Mouse (Mus musculus) mouse embryonic stem cell (cell line): Measurements from ENCODE around the gene Btbd16.

ENCODE experiments used
- in situ Hi-C, 2 experiments: fragments of 300-500 bp; cut with MboI; formaldehyde crosslinking; loops; 1 replicate in 1 of 2; 3 replicates in 1 of 2; pipeline ENCODE4 v1.14.3; 2019 to 2020; ENCODE audit warnings: low sequenced_read_pairs in 2 of 2, low pct_unique_long_range_greater_than_20kb in 1 of 2, mixed read lengths in 1 of 2; ENCODE audit not compliant: unreplicated experiment in 1 of 2

The Btbd16 gene

GRCm38 (mm10) chr7:130764160-130764559 lies 9.7 kb upstream of the Btbd16 start:
- in situ Hi-C loops, result no loop called here

- in situ Hi-C loops, result no loop called here
These were observed 7.3 kb upstream of the Btbd16 start for GRCm38 (mm10) chr7:130766411-130767170.

GRCm38 (mm10) chr7:130768151-130768550 lies 5.7 kb upstream of the Btbd16 start:
- in situ Hi-C loops, result no loop called here

GRCm38 (mm10) chr7:130770707-130771106 lies 3.2 kb upstream of the Btbd16 start:
- in situ Hi-C loops, result loop anchor here (10.0 kb wide), 1 partner anchor 144 kb away; no protein-coding TSS in a partner anchor

GRCm38 (mm10) chr7:130773171-130773830 lies 568 bp upstream of the Btbd16 start:
- in situ Hi-C loops, result loop anchor here (10.0 kb wide), 1 partner anchor 142 kb away; no protein-coding TSS in a partner anchor

- in situ Hi-C loops, result loop anchor here in 1 of 2 experiments (25.0 kb wide), 1 partner anchor 281 kb away; no protein-coding TSS in a partner anchor
These were observed 7.1 kb downstream of the Btbd16 start for GRCm38 (mm10) chr7:130780866-130781419.

GRCm38 (mm10) chr7:130782501-130783050 lies 8.7 kb downstream of the Btbd16 start:
- in situ Hi-C loops, result loop anchor here in 1 of 2 experiments (25.0 kb wide), 1 partner anchor 280 kb away; no protein-coding TSS in a partner anchor

GRCm38 (mm10) chr7:130785923-130786575 lies 12.2 kb downstream of the Btbd16 start:
- in situ Hi-C loops, result loop anchor here in 1 of 2 experiments (25.0 kb wide), 1 partner anchor 276 kb away; no protein-coding TSS in a partner anchor

GRCm38 (mm10) chr7:130786708-130787107 lies 12.8 kb downstream of the Btbd16 start:
- in situ Hi-C loops, result loop anchor here in 1 of 2 experiments (25.0 kb wide), 1 partner anchor 276 kb away; no protein-coding TSS in a partner anchor

GRCm38 (mm10) chr7:130787537-130787936 lies 13.7 kb downstream of the Btbd16 start:
- in situ Hi-C loops, result loop anchor here in 1 of 2 experiments (25.0 kb wide), 1 partner anchor 275 kb away; no protein-coding TSS in a partner anchor

GRCm38 (mm10) chr7:130788950-130789349 lies 15.1 kb downstream of the Btbd16 start:
- in situ Hi-C loops, result loop anchor here in 1 of 2 experiments (25.0 kb wide), 1 partner anchor 273 kb away; no protein-coding TSS in a partner anchor

- in situ Hi-C loops, result loop anchor here in 1 of 2 experiments (25.0 kb wide), 1 partner anchor 273 kb away; no protein-coding TSS in a partner anchor
These were observed 15.6 kb downstream of the Btbd16 start for GRCm38 (mm10) chr7:130789456-130789855.

GRCm38 (mm10) chr7:130793671-130794070 lies 19.8 kb downstream of the Btbd16 start:
- in situ Hi-C loops, result loop anchor here in 1 of 2 experiments (25.0 kb wide), 1 partner anchor 269 kb away; no protein-coding TSS in a partner anchor

GRCm38 (mm10) chr7:130796786-130797185 lies 22.9 kb downstream of the Btbd16 start:
- in situ Hi-C loops, result loop anchor here in 1 of 2 experiments (25.0 kb wide), 1 partner anchor 266 kb away; no protein-coding TSS in a partner anchor

- in situ Hi-C loops, result loop anchor here in 1 of 2 experiments (25.0 kb wide), 1 partner anchor 265 kb away; no protein-coding TSS in a partner anchor
These were observed 23.7 kb downstream of the Btbd16 start for GRCm38 (mm10) chr7:130797524-130797923.

GRCm38 (mm10) chr7:130799418-130799817 lies 25.5 kb downstream of the Btbd16 start:
- in situ Hi-C loops, result loop anchor here in 1 of 2 experiments (25.0 kb wide), 1 partner anchor 263 kb away; no protein-coding TSS in a partner anchor

GRCm38 (mm10) chr7:130800681-130801080 lies 26.8 kb downstream of the Btbd16 start:
- in situ Hi-C loops, result no loop called here

- in situ Hi-C loops, result no loop called here
These were observed 27.9 kb downstream of the Btbd16 start for GRCm38 (mm10) chr7:130801811-130802210.
